Mouse (Mus musculus) hindbrain, embryonic 10.5 days (tissue): ENCODE measurements around the gene Mgat5. TPM values are rescaled to one million over a fixed set of nuclear protein-coding genes. Genes with fewer than 3 reads are reported as not detected.

ENCODE experiments used
- DNase-seq: peaks from one replicate; pipeline ENCODE4 v3.0.0-alpha.2; 2017; ENCODE audit warnings: low spot score
- H3K27ac ChIP-seq: fragments of 300-500 bp; sonication (generic); 2 replicates; pipeline ENCODE4 v1.5.1; 2016; ENCODE audit warnings: mild to moderate bottlenecking, moderate library complexity
- H3K27me3 ChIP-seq: fragments of 300-500 bp; sonication (generic); 2 replicates; pipeline ENCODE4 v1.6.1; 2016; ENCODE audit warnings: mild to moderate bottlenecking; ENCODE audit not compliant: poor library complexity, insufficient read depth, severe bottlenecking
- H3K36me3 ChIP-seq: fragments of 300-500 bp; sonication (generic); 2 replicates; pipeline ENCODE4 v1.6.1; 2016; ENCODE audit warnings: mild to moderate bottlenecking, moderate library complexity
- H3K4me1 ChIP-seq: fragments of 300-500 bp; sonication (generic); replicated peaks from 2 replicates; pipeline ENCODE4 v1.6.1; 2016; ENCODE audit warnings: mild to moderate bottlenecking
- H3K4me3 ChIP-seq: fragments of 300-500 bp; sonication (generic); 2 replicates; pipeline ENCODE4 v1.5.1; 2016; ENCODE audit warnings: mild to moderate bottlenecking, moderate library complexity
- H3K9me3 ChIP-seq: fragments of 300-500 bp; sonication (generic); 2 replicates; pipeline ENCODE4 v1.6.1; 2016; ENCODE audit warnings: mild to moderate bottlenecking, moderate library complexity
- WGBS: fragments of 180-500 bp; shearing (Covaris S2); methylation state at CpG from one replicate; pipeline ENCODE4 v1.1.7; 2016; 5-methylcytosine and 5-hydroxymethylcytosine counted together
- polyA plus RNA-seq: library from polyadenylated mRNA; unstranded; fragments of >200 nt; fragmentation: Nextera tagmentation; extraction: Ambion mirVana; gene quantifications from 2 replicates; pipeline ENCODE4 v1.2.1, GENCODE M21; 2016

Mgat5 gene
- polyA plus RNA-seq, 1 experiment from 2014 or later, result 7.0 TPM

- Histone ChIP-seq H3K9me3 (peaks cover 9% of the 10 kb centered on the region), H3K27me3 (no peaks in the 10 kb centered on the region), H3K36me3 (peaks cover 35% of the 10 kb centered on the region), H3K27ac (no peak overlapping the region), H3K4me1 (peaks cover 18% of the 10 kb centered on the region), H3K4me3 (no peak overlapping the region)
- DNase-seq, result no peak
- WGBS, result 93% methylated on average over 5 of the region's 5 CpGs
Observed at GRCm38 (mm10) chr1:127395724-127396123, 190.9 kb downstream of the Mgat5 start.

GRCm38 (mm10) chr1:127396569-127397349 is 191.9 kb downstream of the Mgat5 start:
- WGBS, result 83% methylated on average over 12 of the region's 12 CpGs
- Histone ChIP-seq H3K27me3 (no peaks in the 10 kb centered on the region), H3K9me3 (0 out of 2 replicates have a peak, but pooled peaks cover under 1% of the 10 kb centered on the region), H3K36me3 (peaks cover 32% of the 10 kb centered on the region), H3K27ac (no peak overlapping the region), H3K4me1 (peaks cover 27% of the 10 kb centered on the region), H3K4me3 (no peak overlapping the region)
- DNase-seq, result no peak

GRCm38 (mm10) chr1:127397396-127397795 is 192.6 kb downstream of the Mgat5 start:
- Histone ChIP-seq H3K4me3 (no peak overlapping the region), H3K36me3 (peaks cover 32% of the 10 kb centered on the region), H3K4me1 (peaks cover 27% of the 10 kb centered on the region), H3K27me3 (no peaks in the 10 kb centered on the region), H3K9me3 (no peaks in the 10 kb centered on the region), H3K27ac (no peak overlapping the region)
- DNase-seq, result no peak
- 76% methylated on average over 13 of the region's 13 CpGs for WGBS

- H3K27ac ChIP-seq, result no peak overlapping the region
- no peaks in the 10 kb centered on the region for H3K9me3 ChIP-seq
- no peak for DNase-seq
- peaks cover 27% of the 10 kb centered on the region for H3K4me1 ChIP-seq
- peaks cover 34% of the 10 kb centered on the region for H3K36me3 ChIP-seq
- H3K4me3 ChIP-seq, result no peak overlapping the region
- H3K27me3 ChIP-seq, result no peaks in the 10 kb centered on the region
- WGBS, result 94% methylated on average over 5 of the region's 5 CpGs
Observed at GRCm38 (mm10) chr1:127398186-127398585, 193.4 kb downstream of the Mgat5 start.

GRCm38 (mm10) chr1:127400198-127400597 is 195.4 kb downstream of the Mgat5 start:
- H3K4me1 ChIP-seq, result peaks cover 41% of the 10 kb centered on the region
- H3K9me3 ChIP-seq, result no peaks in the 10 kb centered on the region
- WGBS, result 41% methylated on average over 2 of the region's 2 CpGs
- no peak overlapping the region for H3K4me3 ChIP-seq
- H3K27me3 ChIP-seq, result no peaks in the 10 kb centered on the region
- peaks cover 31% of the 10 kb centered on the region; the same call in 1 of the 2 replicates for H3K36me3 ChIP-seq
- H3K27ac ChIP-seq, result 0 out of 2 replicates have a peak overlapping the region, but pooled peaks have one; percentile 24
- DNase-seq, result no peak

GRCm38 (mm10) chr1:127400666-127401065 is 195.9 kb downstream of the Mgat5 start:
- Histone ChIP-seq H3K9me3 (no peaks in the 10 kb centered on the region), H3K27ac (no peak overlapping the region), H3K27me3 (no peaks in the 10 kb centered on the region), H3K4me1 (peaks cover 41% of the 10 kb centered on the region), H3K36me3 (peaks cover 31% of the 10 kb centered on the region; the same call in 1 of the 2 replicates), H3K4me3 (no peak overlapping the region)
- no peak for DNase-seq
- 25% methylated on average over 6 of the region's 6 CpGs for WGBS

- DNase-seq, result no peak
- H3K36me3 ChIP-seq, result peaks cover 22% of the 10 kb centered on the region; the same call in 1 of the 2 replicates
- H3K4me1 ChIP-seq, result peaks cover 42% of the 10 kb centered on the region
- 32% methylated on average over 3 of the region's 3 CpGs for WGBS
- H3K27me3 ChIP-seq, result no peaks in the 10 kb centered on the region
- H3K9me3 ChIP-seq, result no peaks in the 10 kb centered on the region
- no peak overlapping the region for H3K4me3 ChIP-seq
- H3K27ac ChIP-seq, result no peak overlapping the region
Observed at GRCm38 (mm10) chr1:127404655-127405054, 199.8 kb downstream of the Mgat5 start.

GRCm38 (mm10) chr1:127408957-127409423 is 204.2 kb downstream of the Mgat5 start:
- no peaks in the 10 kb centered on the region for H3K9me3 ChIP-seq
- H3K4me3 ChIP-seq, result no peak overlapping the region
- H3K27me3 ChIP-seq, result no peaks in the 10 kb centered on the region
- H3K4me1 ChIP-seq, result peaks cover 18% of the 10 kb centered on the region
- no peak for DNase-seq
- 56% methylated on average over 2 of the region's 2 CpGs for WGBS
- H3K36me3 ChIP-seq, result peaks cover 22% of the 10 kb centered on the region; the same call in 1 of the 2 replicates
- H3K27ac ChIP-seq, result 0 out of 2 replicates have a peak overlapping the region, but pooled peaks have one; percentile 40

GRCm38 (mm10) chr1:127409512-127409911 is 204.7 kb downstream of the Mgat5 start:
- 33% methylated on average over 5 of the region's 5 CpGs for WGBS
- peak; percentile 30 for DNase-seq
- peaks cover 18% of the 10 kb centered on the region for H3K4me1 ChIP-seq
- H3K9me3 ChIP-seq, result no peaks in the 10 kb centered on the region
- H3K4me3 ChIP-seq, result no peak overlapping the region
- H3K27me3 ChIP-seq, result no peaks in the 10 kb centered on the region
- peaks cover 22% of the 10 kb centered on the region; the same call in 1 of the 2 replicates for H3K36me3 ChIP-seq
- no peak overlapping the region for H3K27ac ChIP-seq

- Histone ChIP-seq H3K27me3 (no peaks in the 10 kb centered on the region), H3K4me1 (peaks cover 20% of the 10 kb centered on the region), H3K9me3 (no peaks in the 10 kb centered on the region), H3K36me3 (peaks cover 41% of the 10 kb centered on the region), H3K4me3 (no peak overlapping the region), H3K27ac (peak overlapping the region; percentile 66)
- no peak for DNase-seq
- WGBS, result 55% methylated on average over 7 of the region's 7 CpGs
Observed at GRCm38 (mm10) chr1:127414500-127414899, 209.7 kb downstream of the Mgat5 start.

- Histone ChIP-seq H3K4me1 (peaks cover 33% of the 10 kb centered on the region), H3K27ac (no peak overlapping the region), H3K27me3 (no peaks in the 10 kb centered on the region), H3K9me3 (no peaks in the 10 kb centered on the region), H3K4me3 (no peak overlapping the region), H3K36me3 (peaks cover 41% of the 10 kb centered on the region)
- no peak for DNase-seq
- 71% methylated on average over 1 of the region's 1 CpGs for WGBS
Observed at GRCm38 (mm10) chr1:127415896-127416295, 211.1 kb downstream of the Mgat5 start.

GRCm38 (mm10) chr1:127416971-127417370 is 212.2 kb downstream of the Mgat5 start:
- Histone ChIP-seq H3K36me3 (peaks cover 41% of the 10 kb centered on the region), H3K4me3 (no peak overlapping the region), H3K4me1 (peaks cover 37% of the 10 kb centered on the region), H3K27me3 (no peaks in the 10 kb centered on the region), H3K27ac (no peak overlapping the region), H3K9me3 (no peaks in the 10 kb centered on the region)
- 90% methylated on average over 1 of the region's 1 CpGs for WGBS
- no peak for DNase-seq

- H3K9me3 ChIP-seq, result no peaks in the 10 kb centered on the region
- 70% methylated on average over 4 of the region's 4 CpGs for WGBS
- H3K27ac ChIP-seq, result peak overlapping the region; percentile 23; the same call in 1 of the 2 replicates
- H3K36me3 ChIP-seq, result peaks cover 22% of the 10 kb centered on the region
- no peak overlapping the region for H3K4me3 ChIP-seq
- peaks cover 37% of the 10 kb centered on the region for H3K4me1 ChIP-seq
- DNase-seq, result no peak
- H3K27me3 ChIP-seq, result no peaks in the 10 kb centered on the region
Observed at GRCm38 (mm10) chr1:127418916-127419575, 214.2 kb downstream of the Mgat5 start.
